Mouse (Mus musculus): ENCODE measurements around the gene Dpysl5. TPM values are rescaled to one million over a fixed set of nuclear protein-coding genes. Genes with fewer than 3 reads are reported as not detected.

Dpysl5 gene
- polyA plus RNA-seq, 1 experiment from 2014 or later = 7.3 TPM

GRCm38 (mm10) chr5:30822689-30823088 lies 111.3 kb downstream of the Dpysl5 start:
- no peak for DNase-seq
- Histone ChIP-seq H3K4me2 (no peak overlapping the region), H3K27me3 (ENCODE audit: insufficient read depth, low read length) (no peaks in the 10 kb centered on the region), H3K9me3 (ENCODE audit: low read depth, low read length) (no peaks in the 10 kb centered on the region), H3K27ac (ENCODE audit: low read depth) (no peak overlapping the region), H3K4me1 (ENCODE audit: insufficient read depth) (no peaks in the 10 kb centered on the region), H3K4me3 (ENCODE audit: low read depth, low read length) (no peak overlapping the region), H3K9ac (no peak overlapping the region), H3K36me3 (ENCODE audit: insufficient read depth) (no peaks in the 10 kb centered on the region)
- ATAC-seq (ENCODE audit: insufficient read depth) = no peak
- 75% methylated on average over 5 of the region's 5 CpGs for WGBS
- TF ChIP-seq CTCF (IDR thresholded peaks at IDR 0.05; ENCODE audit: low read depth) = no peak

GRCm38 (mm10) chr5:30823091-30823490 lies 111.7 kb downstream of the Dpysl5 start:
- no peak overlapping the region for H3K9ac ChIP-seq

GRCm38 (mm10) chr5:30824124-30824988 lies 113.0 kb downstream of the Dpysl5 start:
- Histone ChIP-seq H3K4me1 (ENCODE audit: insufficient read depth) (no peaks in the 10 kb centered on the region), H3K36me3 (ENCODE audit: insufficient read depth) (no peaks in the 10 kb centered on the region), H3K4me2 (no peak overlapping the region), H3K9me3 (ENCODE audit: low read depth, low read length) (no peaks in the 10 kb centered on the region), H3K9ac (no peak overlapping the region), H3K27ac (ENCODE audit: low read depth) (no peak overlapping the region), H3K27me3 (ENCODE audit: insufficient read depth, low read length) (no peaks in the 10 kb centered on the region), H3K4me3 (ENCODE audit: low read depth, low read length) (no peak overlapping the region)
- TF ChIP-seq CTCF (IDR thresholded peaks at IDR 0.05; ENCODE audit: low read depth) = no peak
- ATAC-seq (ENCODE audit: insufficient read depth) (no peak), DNase-seq (no peak)
- WGBS = 86% methylated on average over 11 of the region's 11 CpGs

More at GRCm38 (mm10) chr5:30823091-30823490, 111.7 kb downstream of the Dpysl5 start:
- Histone ChIP-seq H3K27ac (ENCODE audit: low read depth) (no peak overlapping the region), H3K9me3 (ENCODE audit: low read depth, low read length) (no peaks in the 10 kb centered on the region), H3K4me1 (ENCODE audit: insufficient read depth) (no peaks in the 10 kb centered on the region), H3K4me3 (ENCODE audit: low read depth, low read length) (no peak overlapping the region), H3K36me3 (ENCODE audit: insufficient read depth) (no peaks in the 10 kb centered on the region), H3K27me3 (ENCODE audit: insufficient read depth, low read length) (no peaks in the 10 kb centered on the region), H3K4me2 (no peak overlapping the region)
- ATAC-seq (ENCODE audit: insufficient read depth) (no peak), DNase-seq (no peak)
- no peak for TF ChIP-seq CTCF (IDR thresholded peaks at IDR 0.05; ENCODE audit: low read depth)
- 83% methylated on average over 3 of the region's 3 CpGs for WGBS

GRCm38 (mm10) chr5:30825166-30825565 lies 113.8 kb downstream of the Dpysl5 start:
- no peaks in the 10 kb centered on the region for H3K36me3 ChIP-seq (ENCODE audit: insufficient read depth)
- WGBS = 56% methylated on average over 10 of the region's 10 CpGs
- no peak for DNase-seq
- H3K4me1 ChIP-seq (ENCODE audit: insufficient read depth) = no peaks in the 10 kb centered on the region
- H3K9me3 ChIP-seq (ENCODE audit: low read depth, low read length) = no peaks in the 10 kb centered on the region
- ATAC-seq (ENCODE audit: insufficient read depth) = no peak
- no peak overlapping the region for H3K27ac ChIP-seq (ENCODE audit: low read depth)
- no peak for TF ChIP-seq CTCF (IDR thresholded peaks at IDR 0.05; ENCODE audit: low read depth)
- H3K27me3 ChIP-seq (ENCODE audit: insufficient read depth, low read length) = no peaks in the 10 kb centered on the region
- no peak overlapping the region for H3K4me3 ChIP-seq (ENCODE audit: low read depth, low read length)
- no peak overlapping the region for H3K9ac ChIP-seq
- H3K4me2 ChIP-seq = no peak overlapping the region

GRCm38 (mm10) chr5:30825821-30826220 lies 114.5 kb downstream of the Dpysl5 start:
- Histone ChIP-seq H3K4me3 (ENCODE audit: low read depth, low read length) (no peak overlapping the region), H3K4me1 (ENCODE audit: insufficient read depth) (no peaks in the 10 kb centered on the region), H3K36me3 (ENCODE audit: insufficient read depth) (no peaks in the 10 kb centered on the region), H3K4me2 (no peak overlapping the region), H3K9me3 (ENCODE audit: low read depth, low read length) (no peaks in the 10 kb centered on the region), H3K27me3 (ENCODE audit: insufficient read depth, low read length) (no peaks in the 10 kb centered on the region), H3K9ac (no peak overlapping the region), H3K27ac (ENCODE audit: low read depth) (no peak overlapping the region)
- no peak for TF ChIP-seq CTCF (IDR thresholded peaks at IDR 0.05; ENCODE audit: low read depth)
- ATAC-seq (ENCODE audit: insufficient read depth) (no peak), DNase-seq (no peak)
- 73% methylated on average over 6 of the region's 6 CpGs for WGBS

- WGBS = 86% methylated on average over 3 of the region's 3 CpGs
- no peak overlapping the region for H3K27ac ChIP-seq (ENCODE audit: low read depth)
- ATAC-seq (ENCODE audit: insufficient read depth) = no peak
- H3K9me3 ChIP-seq (ENCODE audit: low read depth, low read length) = no peaks in the 10 kb centered on the region
- no peak overlapping the region for H3K4me2 ChIP-seq
- no peaks in the 10 kb centered on the region for H3K4me1 ChIP-seq (ENCODE audit: insufficient read depth)
- H3K36me3 ChIP-seq (ENCODE audit: insufficient read depth) = no peaks in the 10 kb centered on the region
- H3K4me3 ChIP-seq (ENCODE audit: low read depth, low read length) = no peak overlapping the region
- TF ChIP-seq CTCF (IDR thresholded peaks at IDR 0.05; ENCODE audit: low read depth) = no peak
- no peak overlapping the region for H3K9ac ChIP-seq
- H3K27me3 ChIP-seq (ENCODE audit: insufficient read depth, low read length) = no peaks in the 10 kb centered on the region
- DNase-seq = no peak
These were observed 122.1 kb downstream of the Dpysl5 start for GRCm38 (mm10) chr5:30833416-30833815.

GRCm38 (mm10) chr5:30839731-30840130 lies 128.4 kb downstream of the Dpysl5 start:
- ATAC-seq (ENCODE audit: insufficient read depth) = no peak
- 72% methylated on average over 2 of the region's 2 CpGs for WGBS

More at GRCm38 (mm10) chr5:30839731-30840130, 128.4 kb downstream of the Dpysl5 start:
- Histone ChIP-seq H3K4me3 (ENCODE audit: low read depth, low read length) (no peak overlapping the region), H3K4me2 (no peak overlapping the region), H3K9me3 (ENCODE audit: low read depth, low read length) (no peaks in the 10 kb centered on the region), H3K27me3 (ENCODE audit: insufficient read depth, low read length) (no peaks in the 10 kb centered on the region), H3K9ac (no peak overlapping the region), H3K36me3 (ENCODE audit: insufficient read depth) (no peaks in the 10 kb centered on the region), H3K4me1 (ENCODE audit: insufficient read depth) (no peaks in the 10 kb centered on the region), H3K27ac (ENCODE audit: low read depth) (no peak overlapping the region)
- TF ChIP-seq CTCF (IDR thresholded peaks at IDR 0.05; ENCODE audit: low read depth) = no peak
- DNase-seq = no peak

Data from lung, embryonic 14.5 days (tissue).